Mouse (Mus musculus): ENCODE data around the gene Maml3. TPM values are rescaled to one million over a fixed set of nuclear protein-coding genes. Genes with fewer than 3 reads are reported as not detected.

Maml3 gene
- polyA plus RNA-seq, 1 experiment from 2014 or later, result 8.6 TPM

GRCm38 (mm10) chr3:51713233-51713632, 391.6 kb downstream of the Maml3 start:
- H3K36me3 ChIP-seq, result no peaks in the 10 kb centered on the region
- H3K27ac ChIP-seq, result 0 out of 2 replicates have a peak overlapping the region, but pooled peaks have one; percentile 36
- H3K27me3 ChIP-seq, result no peaks in the 10 kb centered on the region
- H3K4me2 ChIP-seq (replicated peaks), result no peak overlapping the region
- H3K4me1 ChIP-seq (replicated peaks), result peaks cover 12% of the 10 kb centered on the region
- H3K9ac ChIP-seq (replicated peaks), result no peak overlapping the region; the same call in 1 of the 2 replicates
- no peak for ATAC-seq
- no peak overlapping the region for H3K4me3 ChIP-seq (replicated peaks)
- no peaks in the 10 kb centered on the region for H3K9me3 ChIP-seq
- WGBS, result 14% methylated on average over 8 of the region's 8 CpGs

GRCm38 (mm10) chr3:51712382-51712781, 392.5 kb downstream of the Maml3 start:
- H3K9ac ChIP-seq (replicated peaks), result no peak overlapping the region
- no peaks in the 10 kb centered on the region; the same call in 1 of the 2 replicates for H3K9me3 ChIP-seq
- H3K4me2 ChIP-seq (replicated peaks), result no peak overlapping the region
- no peak overlapping the region for H3K27ac ChIP-seq
- H3K4me3 ChIP-seq (replicated peaks), result no peak overlapping the region
- H3K36me3 ChIP-seq, result no peaks in the 10 kb centered on the region
- no peak for ATAC-seq
- WGBS, result 55% methylated on average over 3 of the region's 3 CpGs
- H3K4me1 ChIP-seq (replicated peaks), result peaks cover 12% of the 10 kb centered on the region
- H3K27me3 ChIP-seq, result no peaks in the 10 kb centered on the region

- peak; percentile 53; the same call in 1 of the 2 replicates for ATAC-seq
- H3K4me3 ChIP-seq (replicated peaks), result no peak overlapping the region
- no peaks in the 10 kb centered on the region for H3K36me3 ChIP-seq
- H3K4me1 ChIP-seq (replicated peaks), result peaks cover 12% of the 10 kb centered on the region
- no peaks in the 10 kb centered on the region for H3K27me3 ChIP-seq
- H3K4me2 ChIP-seq (replicated peaks), result no peak overlapping the region
- H3K9ac ChIP-seq (replicated peaks), result no peak overlapping the region
- no peaks in the 10 kb centered on the region; the same call in 1 of the 2 replicates for H3K9me3 ChIP-seq
- WGBS, result 77% methylated on average over 21 of the region's 21 CpGs
- no peak overlapping the region; the same call in 1 of the 2 replicates for H3K27ac ChIP-seq
These were observed 396.0 kb downstream of the Maml3 start for GRCm38 (mm10) chr3:51708746-51709411.

- ATAC-seq, result no peak
- no peaks in the 10 kb centered on the region for H3K27me3 ChIP-seq
- H3K4me1 ChIP-seq (replicated peaks), result peaks cover 11% of the 10 kb centered on the region
- no peaks in the 10 kb centered on the region for H3K36me3 ChIP-seq
- H3K27ac ChIP-seq, result no peak overlapping the region
- 81% methylated on average over 1 of the region's 1 CpGs for WGBS
- H3K9me3 ChIP-seq, result no peaks in the 10 kb centered on the region; the same call in 1 of the 2 replicates
- H3K4me3 ChIP-seq (replicated peaks), result no peak overlapping the region
- no peak overlapping the region for H3K9ac ChIP-seq (replicated peaks)
- no peak overlapping the region for H3K4me2 ChIP-seq (replicated peaks)
These were observed 396.5 kb downstream of the Maml3 start for GRCm38 (mm10) chr3:51708375-51708745.

GRCm38 (mm10) chr3:51705220-51705619, 399.7 kb downstream of the Maml3 start:
- H3K4me2 ChIP-seq (replicated peaks), result no peak overlapping the region
- no peaks in the 10 kb centered on the region for H3K36me3 ChIP-seq
- peaks cover 36% of the 10 kb centered on the region for H3K4me1 ChIP-seq (replicated peaks)
- H3K27ac ChIP-seq, result no peak overlapping the region
- no peak overlapping the region for H3K4me3 ChIP-seq (replicated peaks)
- 87% methylated on average over 7 of the region's 7 CpGs for WGBS
- no peak overlapping the region for H3K9ac ChIP-seq (replicated peaks)
- H3K9me3 ChIP-seq, result no peaks in the 10 kb centered on the region; the same call in 1 of the 2 replicates
- H3K27me3 ChIP-seq, result no peaks in the 10 kb centered on the region
- ATAC-seq, result no peak

- Histone ChIP-seq H3K27ac (peak overlapping the region; percentile 98; the same call in 1 of the 2 replicates), H3K4me1 (replicated peaks) (peaks cover 35% of the 10 kb centered on the region), H3K4me2 (replicated peaks) (no peak overlapping the region), H3K9ac (replicated peaks) (no peak overlapping the region), H3K4me3 (replicated peaks) (no peak overlapping the region), H3K27me3 (no peaks in the 10 kb centered on the region), H3K36me3 (no peaks in the 10 kb centered on the region), H3K9me3 (no peaks in the 10 kb centered on the region; the same call in 1 of the 2 replicates)
- ATAC-seq, result no peak
- WGBS, result 92% methylated on average over 8 of the region's 8 CpGs
These were observed 401.4 kb downstream of the Maml3 start for GRCm38 (mm10) chr3:51703478-51703877.

GRCm38 (mm10) chr3:51702701-51703286, 402.1 kb downstream of the Maml3 start:
- H3K9me3 ChIP-seq, result no peaks in the 10 kb centered on the region; the same call in 1 of the 2 replicates
- H3K4me2 ChIP-seq (replicated peaks), result peak overlapping the region; percentile 53; the same call in 1 of the 2 replicates
- H3K4me1 ChIP-seq (replicated peaks), result peaks cover 35% of the 10 kb centered on the region
- H3K27me3 ChIP-seq, result no peaks in the 10 kb centered on the region
- peak overlapping the region; percentile 98 for H3K27ac ChIP-seq
- no peak overlapping the region for H3K4me3 ChIP-seq (replicated peaks)
- ATAC-seq, result no peak
- no peaks in the 10 kb centered on the region for H3K36me3 ChIP-seq
- whole genome bisulfite sequencing, result 66% methylated on average over 8 of the region's 8 CpGs
- peak overlapping the region; percentile 65; the same call in 1 of the 2 replicates for H3K9ac ChIP-seq (replicated peaks)

- no peaks in the 10 kb centered on the region for H3K27me3 ChIP-seq
- H3K36me3 ChIP-seq, result no peaks in the 10 kb centered on the region
- H3K4me2 ChIP-seq (replicated peaks), result peak overlapping the region; percentile 53
- peak overlapping the region; percentile 98 for H3K27ac ChIP-seq
- no peaks in the 10 kb centered on the region for H3K9me3 ChIP-seq
- H3K9ac ChIP-seq (replicated peaks), result peak overlapping the region; percentile 65
- H3K4me1 ChIP-seq (replicated peaks), result peaks cover 35% of the 10 kb centered on the region
- WGBS, result 6% methylated on average over 13 of the region's 13 CpGs
- ATAC-seq, result peak; percentile 91
- peak overlapping the region; percentile 30 for H3K4me3 ChIP-seq (replicated peaks)
These were observed 402.9 kb downstream of the Maml3 start for GRCm38 (mm10) chr3:51701950-51702349.

- Histone ChIP-seq H3K9me3 (no peaks in the 10 kb centered on the region), H3K9ac (replicated peaks) (peak overlapping the region; percentile 65), H3K4me2 (replicated peaks) (peak overlapping the region; percentile 53), H3K4me1 (replicated peaks) (peaks cover 35% of the 10 kb centered on the region), H3K27ac (peak overlapping the region; percentile 98), H3K4me3 (replicated peaks) (peak overlapping the region; percentile 30), H3K36me3 (peaks cover 1% of the 10 kb centered on the region; the same call in 1 of the 2 replicates), H3K27me3 (no peaks in the 10 kb centered on the region)
- ATAC-seq, result peak; percentile 98
- 1% methylated on average over 27 of the region's 27 CpGs for WGBS
These were observed 403.6 kb downstream of the Maml3 start for GRCm38 (mm10) chr3:51701281-51701751.

- peak overlapping the region; percentile 53 for H3K4me2 ChIP-seq (replicated peaks)
- H3K27me3 ChIP-seq, result no peaks in the 10 kb centered on the region
- H3K4me3 ChIP-seq (replicated peaks), result peak overlapping the region; percentile 30
- H3K27ac ChIP-seq, result peak overlapping the region; percentile 98
- peaks cover 3% of the 10 kb centered on the region; the same call in 1 of the 2 replicates for H3K36me3 ChIP-seq
- peak overlapping the region; percentile 60 for H3K9ac ChIP-seq (replicated peaks)
- WGBS, result 24% methylated on average over 15 of the region's 15 CpGs
- no peaks in the 10 kb centered on the region for H3K9me3 ChIP-seq
- ATAC-seq, result no peak
- peaks cover 35% of the 10 kb centered on the region for H3K4me1 ChIP-seq (replicated peaks)
These were observed 404.1 kb downstream of the Maml3 start for GRCm38 (mm10) chr3:51700731-51701280.

- peaks cover 35% of the 10 kb centered on the region for H3K4me1 ChIP-seq (replicated peaks)
- H3K4me2 ChIP-seq (replicated peaks), result peak overlapping the region; percentile 53; the same call in 1 of the 2 replicates
- WGBS, result 79% methylated on average over 4 of the region's 4 CpGs
- H3K36me3 ChIP-seq, result peaks cover 3% of the 10 kb centered on the region; the same call in 1 of the 2 replicates
- peak overlapping the region; percentile 60; the same call in 1 of the 2 replicates for H3K9ac ChIP-seq (replicated peaks)
- no peak for ATAC-seq
- H3K27me3 ChIP-seq, result no peaks in the 10 kb centered on the region
- no peaks in the 10 kb centered on the region for H3K9me3 ChIP-seq
- H3K4me3 ChIP-seq (replicated peaks), result no peak overlapping the region
- H3K27ac ChIP-seq, result peak overlapping the region; percentile 98
These were observed 404.8 kb downstream of the Maml3 start for GRCm38 (mm10) chr3:51700123-51700522.

- Histone ChIP-seq H3K4me3 (replicated peaks) (no peak overlapping the region), H3K36me3 (peaks cover 6% of the 10 kb centered on the region; the same call in 1 of the 2 replicates), H3K4me2 (replicated peaks) (no peak overlapping the region), H3K9ac (replicated peaks) (no peak overlapping the region), H3K9me3 (no peaks in the 10 kb centered on the region), H3K27ac (no peak overlapping the region), H3K4me1 (replicated peaks) (peaks cover 30% of the 10 kb centered on the region), H3K27me3 (no peaks in the 10 kb centered on the region)
- WGBS, result 90% methylated on average over 3 of the region's 3 CpGs
- ATAC-seq, result no peak
These were observed 406.9 kb downstream of the Maml3 start for GRCm38 (mm10) chr3:51697931-51698330.

Measured in midbrain, embryonic 13.5 days (tissue).